Mouse (Mus musculus): Measurements from ENCODE around the gene Lrrc4. TPM values are rescaled to one million over a fixed set of nuclear protein-coding genes. Genes with fewer than 3 reads are reported as not detected.
A peak's percentile ranks its signal among the peaks of the same experiment; 100 is the strongest.

Gene Lrrc4
- polyA plus RNA-seq, 1 experiment from 2014 or later: 0.87 TPM

DNA sequence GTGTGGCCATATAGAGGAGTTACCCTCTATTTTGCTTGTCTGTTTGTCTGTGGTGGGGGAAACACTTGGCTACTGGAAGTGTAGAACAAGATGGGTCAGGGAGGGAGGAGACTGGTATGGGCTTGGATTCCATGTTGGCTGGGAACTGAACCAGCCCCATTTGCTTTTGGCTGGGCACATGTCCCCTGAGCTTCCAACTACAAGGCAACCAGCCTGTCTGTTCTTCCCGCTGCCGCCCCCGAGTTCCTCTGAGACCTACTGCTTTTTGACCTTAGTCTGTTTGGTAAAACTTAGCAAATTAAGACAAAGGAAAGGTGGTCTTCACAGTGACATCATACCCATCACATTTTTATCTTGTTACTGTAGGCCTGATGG, 40.9 kb upstream of the Lrrc4 start:
- no peak overlapping the region for H3K27ac ChIP-seq (ENCODE audit: low read length)
- no peak overlapping the region for H3K9ac ChIP-seq (replicated peaks; ENCODE audit: low read depth, low read length)
- no peak overlapping the region for H3K4me2 ChIP-seq (replicated peaks; ENCODE audit: low read depth, low read length)
- 92% methylated on average over 3 of the region's 3 CpGs for WGBS
- H3K4me3 ChIP-seq (ENCODE audit: low read depth, low read length): no peak overlapping the region
- no peak for ATAC-seq (ENCODE audit: insufficient number of reproducible peaks, insufficient read depth, low FRiP score, low read depth)
- H3K9me3 ChIP-seq (ENCODE audit: control insufficient read depth, low read depth, low read length): no peaks in the 10 kb centered on the region
- H3K4me1 ChIP-seq (ENCODE audit: control insufficient read depth, insufficient read depth, low read length): peaks cover 13% of the 10 kb centered on the region
- peaks cover 13% of the 10 kb centered on the region for H3K36me3 ChIP-seq (ENCODE audit: control insufficient read depth, insufficient read depth, low read length)
- H3K27me3 ChIP-seq (ENCODE audit: control insufficient read depth, insufficient read depth, low read length): no peaks in the 10 kb centered on the region

DNA sequence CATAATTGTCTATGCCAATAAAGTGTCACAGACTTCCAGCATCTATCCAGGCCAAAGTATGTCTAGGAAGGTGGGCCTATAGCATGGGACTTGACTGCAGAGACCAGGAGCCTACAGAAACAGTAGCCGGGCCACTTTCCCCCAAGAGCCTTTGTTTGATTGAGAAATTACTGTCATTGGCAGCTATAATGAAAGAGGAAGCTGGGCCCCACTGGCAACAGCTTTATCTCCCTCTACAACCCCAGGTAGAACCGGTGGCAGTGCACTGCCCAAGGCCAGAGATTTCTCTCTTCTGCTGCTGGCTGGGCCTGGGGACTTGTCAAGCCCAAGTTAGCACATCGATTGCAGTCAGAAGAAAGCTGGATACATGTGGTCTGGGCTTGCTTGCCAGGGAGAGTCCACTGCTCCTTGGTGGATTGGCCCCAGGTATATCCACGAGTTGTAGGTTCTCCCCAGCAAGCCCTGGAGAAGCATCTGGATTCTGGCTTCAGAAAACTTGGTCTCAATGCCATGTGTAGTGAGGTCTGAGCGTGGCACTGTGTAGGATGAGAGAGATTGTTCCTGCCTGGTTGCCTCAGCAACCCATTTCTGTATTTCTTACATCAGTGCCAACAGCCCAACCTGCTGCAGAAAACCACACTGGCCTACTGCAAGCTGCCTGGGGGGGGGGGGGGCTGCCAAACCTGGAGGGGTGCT, 40.3 kb upstream of the Lrrc4 start:
- peaks cover 18% of the 10 kb centered on the region for H3K4me1 ChIP-seq (ENCODE audit: control insufficient read depth, insufficient read depth, low read length)
- H3K36me3 ChIP-seq (ENCODE audit: control insufficient read depth, insufficient read depth, low read length): peaks cover 13% of the 10 kb centered on the region
- H3K9me3 ChIP-seq (ENCODE audit: control insufficient read depth, low read depth, low read length): no peaks in the 10 kb centered on the region
- no peak for ATAC-seq (ENCODE audit: insufficient number of reproducible peaks, insufficient read depth, low FRiP score, low read depth)
- H3K4me2 ChIP-seq (replicated peaks; ENCODE audit: low read depth, low read length): no peak overlapping the region
- no peaks in the 10 kb centered on the region for H3K27me3 ChIP-seq (ENCODE audit: control insufficient read depth, insufficient read depth, low read length)
- H3K4me3 ChIP-seq (ENCODE audit: low read depth, low read length): no peak overlapping the region
- H3K27ac ChIP-seq (ENCODE audit: low read length): no peak overlapping the region
- H3K9ac ChIP-seq (replicated peaks; ENCODE audit: low read depth, low read length): no peak overlapping the region
- 77% methylated on average over 5 of the region's 5 CpGs for WGBS

DNA sequence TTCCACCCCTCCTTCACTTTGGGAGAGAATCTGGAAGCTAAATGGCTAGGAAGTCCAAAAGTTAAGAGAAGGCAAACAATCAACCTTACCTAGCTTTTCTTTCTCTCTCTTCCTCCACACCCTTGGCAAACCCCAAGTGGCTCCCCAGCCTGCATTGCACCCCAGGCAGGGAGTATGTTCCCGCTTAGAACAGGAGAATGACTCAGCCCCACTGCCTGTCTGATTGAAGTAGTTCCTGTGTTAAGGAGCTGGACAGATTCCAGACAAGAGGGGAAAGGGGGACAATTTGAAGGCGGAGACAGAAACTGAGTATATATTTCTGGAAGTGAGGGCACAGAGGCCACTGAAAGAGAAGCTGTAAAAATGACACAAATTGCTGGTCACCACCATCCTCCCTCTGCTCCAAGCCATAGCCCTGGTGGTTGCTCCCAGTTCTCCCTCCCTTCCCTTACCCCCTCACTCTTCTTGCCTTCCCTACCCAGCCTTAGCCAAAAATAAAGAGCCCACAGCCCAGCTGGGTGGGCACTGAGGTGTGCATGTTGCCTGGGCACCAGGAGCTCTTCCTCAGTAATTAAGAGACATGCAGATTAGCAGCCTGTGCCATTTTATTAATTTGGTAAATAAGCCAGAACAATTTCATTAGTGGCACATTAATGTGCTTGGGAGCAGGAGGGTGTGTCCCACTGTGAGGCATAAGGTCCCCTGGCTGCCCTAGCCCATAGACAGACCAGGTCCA, 36.1 kb upstream of the Lrrc4 start:
- Histone ChIP-seq H3K4me1 (ENCODE audit: control insufficient read depth, insufficient read depth, low read length) (peaks cover 21% of the 10 kb centered on the region), H3K4me2 (replicated peaks; ENCODE audit: low read depth, low read length) (no peak overlapping the region), H3K27me3 (ENCODE audit: control insufficient read depth, insufficient read depth, low read length) (no peaks in the 10 kb centered on the region), H3K4me3 (ENCODE audit: low read depth, low read length) (no peak overlapping the region), H3K27ac (ENCODE audit: low read length) (peak overlapping the region; percentile 71; the same call in 1 of the 2 replicates), H3K36me3 (ENCODE audit: control insufficient read depth, insufficient read depth, low read length) (no peaks in the 10 kb centered on the region), H3K9me3 (ENCODE audit: control insufficient read depth, low read depth, low read length) (no peaks in the 10 kb centered on the region), H3K9ac (replicated peaks; ENCODE audit: low read depth, low read length) (no peak overlapping the region)
- ATAC-seq (ENCODE audit: insufficient number of reproducible peaks, insufficient read depth, low FRiP score, low read depth): peak; percentile 81
- WGBS: 11% methylated on average over 2 of the region's 2 CpGs

DNA sequence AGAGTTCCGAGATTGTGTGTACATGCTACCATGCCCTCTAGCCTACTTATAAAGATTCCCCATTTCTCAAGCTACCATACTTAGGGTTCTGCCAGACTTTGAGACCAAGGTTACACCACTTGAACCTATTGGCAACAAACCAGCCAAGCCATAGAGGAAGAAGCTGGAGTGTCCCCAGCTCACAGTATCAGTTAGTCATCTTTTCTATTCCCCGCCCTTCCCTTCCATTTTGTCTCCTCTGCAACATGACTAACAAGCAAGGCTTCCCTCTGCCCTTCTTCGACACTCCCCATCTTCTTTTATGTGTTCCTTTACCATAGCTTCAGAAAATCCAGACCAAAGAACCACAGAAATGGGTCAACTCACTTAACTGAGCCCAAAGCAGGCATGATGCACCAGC, 34.7 kb upstream of the Lrrc4 start:
- peaks cover 21% of the 10 kb centered on the region for H3K4me1 ChIP-seq (ENCODE audit: control insufficient read depth, insufficient read depth, low read length)
- no peak overlapping the region for H3K9ac ChIP-seq (replicated peaks; ENCODE audit: low read depth, low read length)
- H3K4me2 ChIP-seq (replicated peaks; ENCODE audit: low read depth, low read length): no peak overlapping the region
- H3K4me3 ChIP-seq (ENCODE audit: low read depth, low read length): no peak overlapping the region
- 95% methylated on average over 3 of the region's 3 CpGs for WGBS
- H3K9me3 ChIP-seq (ENCODE audit: control insufficient read depth, low read depth, low read length): no peaks in the 10 kb centered on the region
- no peak for ATAC-seq (ENCODE audit: insufficient number of reproducible peaks, insufficient read depth, low FRiP score, low read depth)
- no peaks in the 10 kb centered on the region for H3K36me3 ChIP-seq (ENCODE audit: control insufficient read depth, insufficient read depth, low read length)
- H3K27me3 ChIP-seq (ENCODE audit: control insufficient read depth, insufficient read depth, low read length): no peaks in the 10 kb centered on the region
- no peak overlapping the region for H3K27ac ChIP-seq (ENCODE audit: low read length)

DNA sequence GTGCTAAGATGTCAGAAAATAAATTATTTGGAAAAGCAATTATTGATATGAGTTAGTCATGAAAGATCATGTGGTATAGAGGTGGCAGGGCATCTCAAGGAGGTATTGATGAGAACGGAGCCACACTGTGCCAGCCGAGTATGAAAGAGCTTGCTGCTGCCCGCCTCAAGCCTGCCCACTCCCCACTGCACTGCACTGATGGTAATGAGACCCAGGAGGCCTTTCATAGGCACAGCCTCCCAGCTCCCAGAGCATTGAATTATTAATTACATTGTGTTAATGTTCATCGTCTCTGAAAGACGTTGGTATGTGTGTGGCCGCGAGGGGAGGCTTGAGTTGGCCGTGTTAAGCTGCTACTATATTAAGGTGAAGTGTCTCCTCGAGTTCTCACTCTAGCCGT, 33.6 kb upstream of the Lrrc4 start:
- Histone ChIP-seq H3K4me2 (replicated peaks; ENCODE audit: low read depth, low read length) (no peak overlapping the region), H3K36me3 (ENCODE audit: control insufficient read depth, insufficient read depth, low read length) (no peaks in the 10 kb centered on the region), H3K9me3 (ENCODE audit: control insufficient read depth, low read depth, low read length) (no peaks in the 10 kb centered on the region), H3K27ac (ENCODE audit: low read length) (no peak overlapping the region), H3K27me3 (ENCODE audit: control insufficient read depth, insufficient read depth, low read length) (no peaks in the 10 kb centered on the region), H3K4me1 (ENCODE audit: control insufficient read depth, insufficient read depth, low read length) (peaks cover 21% of the 10 kb centered on the region), H3K9ac (replicated peaks; ENCODE audit: low read depth, low read length) (no peak overlapping the region), H3K4me3 (ENCODE audit: low read depth, low read length) (no peak overlapping the region)
- no peak for ATAC-seq (ENCODE audit: insufficient number of reproducible peaks, insufficient read depth, low FRiP score, low read depth)
- 79% methylated on average over 10 of the region's 10 CpGs for WGBS

DNA sequence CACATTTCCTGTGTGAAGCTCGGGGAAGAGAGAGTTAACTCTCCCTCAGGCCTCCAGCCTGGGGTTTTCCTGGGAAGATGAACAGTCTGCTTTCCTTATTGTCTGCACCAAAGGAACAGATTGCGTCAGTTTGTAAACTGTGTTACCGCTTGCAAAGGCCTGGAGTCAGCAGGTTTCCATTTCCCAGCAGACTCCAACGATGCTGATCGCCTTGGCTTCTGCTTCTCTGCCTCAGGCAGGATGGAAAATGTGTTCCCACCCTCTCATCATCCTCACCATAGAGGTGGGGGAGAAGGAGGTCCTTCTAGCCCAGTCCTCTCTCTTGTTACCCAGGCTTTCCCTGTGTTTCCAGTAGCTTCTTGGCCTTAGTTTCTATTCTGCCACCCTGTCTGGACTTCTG, 33.1 kb upstream of the Lrrc4 start:
- peaks cover 21% of the 10 kb centered on the region for H3K4me1 ChIP-seq (ENCODE audit: control insufficient read depth, insufficient read depth, low read length)
- ATAC-seq (ENCODE audit: insufficient number of reproducible peaks, insufficient read depth, low FRiP score, low read depth): no peak
- H3K4me3 ChIP-seq (ENCODE audit: low read depth, low read length): no peak overlapping the region
- no peaks in the 10 kb centered on the region for H3K27me3 ChIP-seq (ENCODE audit: control insufficient read depth, insufficient read depth, low read length)
- WGBS: 41% methylated on average over 5 of the region's 5 CpGs
- H3K36me3 ChIP-seq (ENCODE audit: control insufficient read depth, insufficient read depth, low read length): no peaks in the 10 kb centered on the region
- no peaks in the 10 kb centered on the region for H3K9me3 ChIP-seq (ENCODE audit: control insufficient read depth, low read depth, low read length)
- H3K27ac ChIP-seq (ENCODE audit: low read length): no peak overlapping the region
- H3K9ac ChIP-seq (replicated peaks; ENCODE audit: low read depth, low read length): no peak overlapping the region
- no peak overlapping the region for H3K4me2 ChIP-seq (replicated peaks; ENCODE audit: low read depth, low read length)

DNA sequence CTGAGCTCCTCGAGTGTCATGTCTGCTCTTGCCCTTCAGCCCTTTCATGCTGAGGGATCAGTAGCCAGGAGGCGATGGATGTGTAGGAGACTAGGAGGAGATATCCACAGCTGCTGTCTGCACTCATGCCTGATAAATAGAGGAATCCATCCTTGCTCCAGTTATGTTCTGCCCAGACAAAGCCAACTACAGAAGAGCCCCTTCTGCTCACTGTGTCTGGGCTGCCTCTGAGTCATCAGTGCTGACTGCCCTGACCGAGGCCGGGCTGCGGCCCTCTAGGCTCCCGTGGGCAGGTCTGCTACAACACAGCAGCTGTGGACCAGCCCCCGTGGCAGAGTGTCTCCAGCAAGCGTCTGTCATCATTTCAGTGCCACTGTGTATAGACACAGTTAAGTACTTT, 30.8 kb upstream of the Lrrc4 start:
- no peak for ATAC-seq (ENCODE audit: insufficient number of reproducible peaks, insufficient read depth, low FRiP score, low read depth)
- 66% methylated on average over 8 of the region's 8 CpGs for WGBS
- no peaks in the 10 kb centered on the region for H3K27me3 ChIP-seq (ENCODE audit: control insufficient read depth, insufficient read depth, low read length)

DNA sequence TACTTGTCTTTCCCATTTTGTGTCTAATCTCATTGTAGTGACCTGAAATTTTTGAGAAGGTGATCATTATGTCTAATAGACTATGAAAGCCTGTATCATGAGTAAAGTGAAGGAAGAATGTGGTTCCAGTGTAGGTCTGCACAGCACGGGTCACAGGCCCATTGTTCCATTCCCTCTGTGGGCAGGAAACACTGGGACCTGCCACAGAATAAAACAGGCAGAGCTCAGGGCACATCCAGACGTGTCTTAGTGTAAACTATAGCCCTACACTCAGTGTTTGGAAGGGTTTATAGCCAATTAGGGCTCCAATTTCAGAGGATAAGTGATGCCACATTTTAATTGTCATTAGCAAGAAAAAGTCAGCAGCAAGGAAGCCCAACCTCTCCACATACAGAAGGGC, 29.4 kb upstream of the Lrrc4 start:
- H3K4me3 ChIP-seq (ENCODE audit: low read depth, low read length): no peak overlapping the region
- H3K4me1 ChIP-seq (ENCODE audit: control insufficient read depth, insufficient read depth, low read length): peaks cover 24% of the 10 kb centered on the region; the same call in 1 of the 2 replicates
- no peaks in the 10 kb centered on the region for H3K9me3 ChIP-seq (ENCODE audit: control insufficient read depth, low read depth, low read length)

More for the DNA sequence above, 30.8 kb upstream of the Lrrc4 start:
- Histone ChIP-seq H3K4me2 (replicated peaks; ENCODE audit: low read depth, low read length) (no peak overlapping the region), H3K36me3 (ENCODE audit: control insufficient read depth, insufficient read depth, low read length) (no peaks in the 10 kb centered on the region), H3K9me3 (ENCODE audit: control insufficient read depth, low read depth, low read length) (no peaks in the 10 kb centered on the region), H3K4me3 (ENCODE audit: low read depth, low read length) (no peak overlapping the region), H3K9ac (replicated peaks; ENCODE audit: low read depth, low read length) (no peak overlapping the region), H3K4me1 (ENCODE audit: control insufficient read depth, insufficient read depth, low read length) (peaks cover 19% of the 10 kb centered on the region), H3K27ac (ENCODE audit: low read length) (no peak overlapping the region)

More for the DNA sequence above, 29.4 kb upstream of the Lrrc4 start:
- ATAC-seq (ENCODE audit: insufficient number of reproducible peaks, insufficient read depth, low FRiP score, low read depth): no peak
- Histone ChIP-seq H3K27me3 (ENCODE audit: control insufficient read depth, insufficient read depth, low read length) (no peaks in the 10 kb centered on the region), H3K9ac (replicated peaks; ENCODE audit: low read depth, low read length) (no peak overlapping the region), H3K27ac (ENCODE audit: low read length) (no peak overlapping the region), H3K36me3 (ENCODE audit: control insufficient read depth, insufficient read depth, low read length) (no peaks in the 10 kb centered on the region), H3K4me2 (replicated peaks; ENCODE audit: low read depth, low read length) (no peak overlapping the region)
- WGBS: 41% methylated on average over 2 of the region's 2 CpGs

Measured in stomach, embryonic 14.5 days (tissue).